Mouse (Mus musculus): ENCODE results near the gene Nat14. TPM values are rescaled to one million over a fixed set of nuclear protein-coding genes. Genes with fewer than 3 reads are reported as not detected.
A peak's percentile ranks its signal among the peaks of the same experiment; 100 is the strongest.

Gene Nat14
- polyA plus RNA-seq, 1 experiment, result 2.2 TPM

- Histone ChIP-seq H3K27ac (ENCODE audit: insufficient read depth, low read length) (no peak overlapping the region), H3K9ac (ENCODE audit: low read depth, poor library complexity, severe bottlenecking) (no peak overlapping the region), H3K27me3 (ENCODE audit: control insufficient read depth, insufficient read depth, low read length, poor library complexity, severe bottlenecking) (no peaks in the 10 kb centered on the region), H3K4me3 (ENCODE audit: low read depth, low read length) (no peak overlapping the region), H3K36me3 (ENCODE audit: control insufficient read depth, insufficient read depth, low read length, poor library complexity, severe bottlenecking) (no peaks in the 10 kb centered on the region), H3K4me1 (ENCODE audit: control insufficient read depth, insufficient read depth, low read length) (no peaks in the 10 kb centered on the region), H3K9me3 (replicated peaks; ENCODE audit: control insufficient read depth, insufficient read depth, low read length, poor library complexity, severe bottlenecking) (no peaks in the 10 kb centered on the region)
- TF ChIP-seq EP300 (IDR thresholded peaks at IDR 0.05; ENCODE audit: insufficient read depth, low read depth, low read length) (no peak), CTCF (IDR thresholded peaks at IDR 0.05; ENCODE audit: low read depth, low read length) (no peak), POLR2A (IDR thresholded peaks at IDR 0.05; ENCODE audit: insufficient read depth, low read length) (no peak)
Measured at GRCm38 (mm10) chr7:4957361-4957760, 35.5 kb downstream of the Nat14 start.

DNA sequence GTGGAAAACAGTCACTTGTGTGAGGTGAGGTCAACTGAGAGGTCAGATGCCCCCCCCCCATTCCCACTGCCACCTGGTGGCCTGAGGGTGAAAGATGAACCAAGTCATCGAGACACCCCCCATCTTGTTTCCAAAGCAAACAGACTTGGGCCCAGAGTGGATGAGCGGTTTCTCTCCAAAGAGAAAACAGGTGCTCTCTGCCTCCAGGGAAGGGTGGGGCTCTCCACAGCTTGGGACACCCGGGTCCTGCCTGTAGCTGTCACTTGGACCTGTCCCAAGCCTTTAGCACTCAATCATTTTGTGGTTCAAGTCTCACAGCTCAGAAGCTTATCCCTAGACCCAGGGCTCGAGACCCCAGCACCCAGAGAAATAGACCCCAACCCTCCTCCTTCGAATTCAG, 41.7 kb downstream of the Nat14 start:
- Histone ChIP-seq H3K9ac (ENCODE audit: low read depth, poor library complexity, severe bottlenecking) (no peak overlapping the region), H3K27ac (ENCODE audit: insufficient read depth, low read length) (no peak overlapping the region), H3K4me1 (ENCODE audit: control insufficient read depth, insufficient read depth, low read length) (no peaks in the 10 kb centered on the region), H3K27me3 (ENCODE audit: control insufficient read depth, insufficient read depth, low read length, poor library complexity, severe bottlenecking) (no peaks in the 10 kb centered on the region), H3K4me3 (ENCODE audit: low read depth, low read length) (no peak overlapping the region), H3K9me3 (replicated peaks; ENCODE audit: control insufficient read depth, insufficient read depth, low read length, poor library complexity, severe bottlenecking) (no peaks in the 10 kb centered on the region), H3K36me3 (ENCODE audit: control insufficient read depth, insufficient read depth, low read length, poor library complexity, severe bottlenecking) (no peaks in the 10 kb centered on the region)
- no peak for TF ChIP-seq POLR2A (IDR thresholded peaks at IDR 0.05; ENCODE audit: insufficient read depth, low read length)
- TF ChIP-seq EP300 (IDR thresholded peaks at IDR 0.05; ENCODE audit: insufficient read depth, low read depth, low read length), result no peak
- no peak for TF ChIP-seq CTCF (IDR thresholded peaks at IDR 0.05; ENCODE audit: low read depth, low read length)

- H3K36me3 ChIP-seq (ENCODE audit: control insufficient read depth, insufficient read depth, low read length, poor library complexity, severe bottlenecking), result no peaks in the 10 kb centered on the region
- TF ChIP-seq EP300 (IDR thresholded peaks at IDR 0.05; ENCODE audit: insufficient read depth, low read depth, low read length), result no peak
- peak; percentile 80 for TF ChIP-seq CTCF (IDR thresholded peaks at IDR 0.05; ENCODE audit: low read depth, low read length)
- H3K9ac ChIP-seq (ENCODE audit: low read depth, poor library complexity, severe bottlenecking), result no peak within 1 kb of the TSS
- no peaks in the 10 kb centered on the region for H3K27me3 ChIP-seq (ENCODE audit: control insufficient read depth, insufficient read depth, low read length, poor library complexity, severe bottlenecking)
- no peak within 1 kb of the TSS for H3K27ac ChIP-seq (ENCODE audit: insufficient read depth, low read length)
- no peak within 1 kb of the TSS for H3K4me3 ChIP-seq (ENCODE audit: low read depth, low read length)
- no peaks in the 10 kb centered on the region for H3K9me3 ChIP-seq (replicated peaks; ENCODE audit: control insufficient read depth, insufficient read depth, low read length, poor library complexity, severe bottlenecking)
- H3K4me1 ChIP-seq (ENCODE audit: control insufficient read depth, insufficient read depth, low read length), result no peaks in the 10 kb centered on the region
Measured at GRCm38 (mm10) chr7:4964272-4964671, 42.4 kb downstream of the Nat14 start, which contains the start of gene Sbk2. Gene Sbk2 (minus strand): TSS chr7:4964406.

DNA sequence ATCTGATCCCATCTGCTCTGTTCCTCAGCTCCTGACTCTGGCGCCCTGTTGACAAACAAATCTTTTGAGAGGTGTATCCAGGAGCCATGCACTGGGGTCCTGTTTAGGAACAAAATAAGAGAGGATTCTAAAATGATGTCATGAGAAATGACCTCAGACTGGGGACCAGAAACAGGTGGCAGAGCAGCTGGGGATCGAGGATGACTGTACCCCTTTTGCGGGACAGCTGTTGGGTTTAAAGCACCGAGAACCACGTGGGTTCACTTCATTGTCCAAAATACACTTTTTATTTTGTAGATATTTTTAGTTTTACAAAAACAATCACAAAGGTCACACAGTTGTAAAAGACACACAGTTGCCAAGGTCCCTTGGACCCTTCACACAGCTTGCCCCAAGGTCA, 43.2 kb downstream of the Nat14 start:
- Histone ChIP-seq H3K9me3 (replicated peaks; ENCODE audit: control insufficient read depth, insufficient read depth, low read length, poor library complexity, severe bottlenecking) (no peaks in the 10 kb centered on the region), H3K4me1 (ENCODE audit: control insufficient read depth, insufficient read depth, low read length) (no peaks in the 10 kb centered on the region), H3K27me3 (ENCODE audit: control insufficient read depth, insufficient read depth, low read length, poor library complexity, severe bottlenecking) (no peaks in the 10 kb centered on the region), H3K4me3 (ENCODE audit: low read depth, low read length) (no peak overlapping the region), H3K36me3 (ENCODE audit: control insufficient read depth, insufficient read depth, low read length, poor library complexity, severe bottlenecking) (no peaks in the 10 kb centered on the region), H3K27ac (ENCODE audit: insufficient read depth, low read length) (no peak overlapping the region), H3K9ac (ENCODE audit: low read depth, poor library complexity, severe bottlenecking) (no peak overlapping the region)
- no peak for TF ChIP-seq EP300 (IDR thresholded peaks at IDR 0.05; ENCODE audit: insufficient read depth, low read depth, low read length)
- no peak for TF ChIP-seq CTCF (IDR thresholded peaks at IDR 0.05; ENCODE audit: low read depth, low read length)
- TF ChIP-seq POLR2A (IDR thresholded peaks at IDR 0.05; ENCODE audit: insufficient read depth, low read length), result no peak

DNA sequence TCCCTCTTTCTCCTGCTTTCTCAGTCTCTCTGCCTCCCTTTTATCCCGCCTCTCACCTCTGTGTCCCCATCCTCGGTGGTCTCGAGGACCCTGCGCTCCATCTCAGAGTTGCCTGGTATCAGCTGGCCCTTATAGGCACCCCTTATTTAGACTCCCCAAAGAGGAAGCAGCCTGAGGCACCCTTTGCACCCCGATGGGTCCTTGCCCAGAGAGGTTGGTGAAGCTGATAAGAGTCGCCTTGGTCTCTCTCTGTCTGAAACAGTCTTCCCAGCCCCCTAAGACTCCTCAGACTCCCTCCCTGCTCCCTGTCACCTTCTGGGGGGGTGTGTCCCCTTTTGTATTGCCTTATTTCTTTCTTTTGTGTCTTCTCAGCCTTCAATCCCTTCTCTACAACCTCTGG, 49.2 kb downstream of the Nat14 start, which contains the start of gene Sbk3:
Gene Sbk3, minus strand, starts transcription at position 101 of the 400 bp plus-strand sequence.
- Histone ChIP-seq H3K9ac (ENCODE audit: low read depth, poor library complexity, severe bottlenecking) (no peak within 1 kb of the TSS), H3K9me3 (replicated peaks; ENCODE audit: control insufficient read depth, insufficient read depth, low read length, poor library complexity, severe bottlenecking) (no peaks in the 10 kb centered on the region), H3K27ac (ENCODE audit: insufficient read depth, low read length) (no peak within 1 kb of the TSS), H3K4me3 (ENCODE audit: low read depth, low read length) (no peak within 1 kb of the TSS), H3K27me3 (ENCODE audit: control insufficient read depth, insufficient read depth, low read length, poor library complexity, severe bottlenecking) (no peaks in the 10 kb centered on the region), H3K36me3 (ENCODE audit: control insufficient read depth, insufficient read depth, low read length, poor library complexity, severe bottlenecking) (no peaks in the 10 kb centered on the region), H3K4me1 (ENCODE audit: control insufficient read depth, insufficient read depth, low read length) (no peaks in the 10 kb centered on the region)
- TF ChIP-seq CTCF (IDR thresholded peaks at IDR 0.05; ENCODE audit: low read depth, low read length) (no peak), POLR2A (IDR thresholded peaks at IDR 0.05; ENCODE audit: insufficient read depth, low read length) (no peak), EP300 (IDR thresholded peaks at IDR 0.05; ENCODE audit: insufficient read depth, low read depth, low read length) (no peak)

GRCm38 (mm10) chr7:4971710-4972109, 49.9 kb downstream of the Nat14 start:
- H3K36me3 ChIP-seq (ENCODE audit: control insufficient read depth, insufficient read depth, low read length, poor library complexity, severe bottlenecking), result no peaks in the 10 kb centered on the region
- H3K4me3 ChIP-seq (ENCODE audit: low read depth, low read length), result no peak overlapping the region
- no peak overlapping the region for H3K9ac ChIP-seq (ENCODE audit: low read depth, poor library complexity, severe bottlenecking)
- TF ChIP-seq CTCF (IDR thresholded peaks at IDR 0.05; ENCODE audit: low read depth, low read length), result no peak
- TF ChIP-seq EP300 (IDR thresholded peaks at IDR 0.05; ENCODE audit: insufficient read depth, low read depth, low read length), result no peak
- TF ChIP-seq POLR2A (IDR thresholded peaks at IDR 0.05; ENCODE audit: insufficient read depth, low read length), result no peak
- H3K9me3 ChIP-seq (replicated peaks; ENCODE audit: control insufficient read depth, insufficient read depth, low read length, poor library complexity, severe bottlenecking), result no peaks in the 10 kb centered on the region
- H3K4me1 ChIP-seq (ENCODE audit: control insufficient read depth, insufficient read depth, low read length), result no peaks in the 10 kb centered on the region
- no peak overlapping the region for H3K27ac ChIP-seq (ENCODE audit: insufficient read depth, low read length)
- H3K27me3 ChIP-seq (ENCODE audit: control insufficient read depth, insufficient read depth, low read length, poor library complexity, severe bottlenecking), result no peaks in the 10 kb centered on the region

Measured in ES-Bruce4 (cell line).